Mouse (Mus musculus): Measurements from ENCODE around the gene Gm49721. TPM values are rescaled to one million over a fixed set of nuclear protein-coding genes. Genes with fewer than 3 reads are reported as not detected.
"Not testable (repeated sequence)": the region's sequence is repeated elsewhere in the genome, so short reads cannot be mapped to it uniquely, and the experiment has no call there.

Gm49721 gene
- polyA plus RNA-seq, 2 experiments = 0.11 to 0.39 TPM

GRCm38 (mm10) chr17:6959543-6960259 lies 19.0 kb upstream of the Gm49721 start:
- not testable (repeated sequence) for H3K27ac ChIP-seq (replicated peaks; ENCODE audit: low read depth, low read length); H3K27me3 ChIP-seq (ENCODE audit: control insufficient read depth, insufficient read depth, low read length); ATAC-seq (ENCODE audit: low FRiP score, low read depth); H3K4me1 ChIP-seq (ENCODE audit: control insufficient read depth, insufficient read depth, low read length); DNase-seq (ENCODE audit: low spot score); H3K9ac ChIP-seq (ENCODE audit: low read depth, low read length, severe bottlenecking); H3K36me3 ChIP-seq (ENCODE audit: control insufficient read depth, insufficient read depth, low read length); H3K9me3 ChIP-seq (ENCODE audit: control insufficient read depth, low read length)
- Histone ChIP-seq H3K4me2 (replicated peaks; ENCODE audit: low read depth, low read length, severe bottlenecking) (peak overlapping the region; percentile 39; the same call in 1 of the 2 replicates), H3K4me3 (replicated peaks; ENCODE audit: low read length) (0 out of 2 replicates have a peak overlapping the region, but pooled peaks have one; percentile 4)
- WGBS = 52% methylated on average over 4 of the region's 6 CpGs

DNA sequence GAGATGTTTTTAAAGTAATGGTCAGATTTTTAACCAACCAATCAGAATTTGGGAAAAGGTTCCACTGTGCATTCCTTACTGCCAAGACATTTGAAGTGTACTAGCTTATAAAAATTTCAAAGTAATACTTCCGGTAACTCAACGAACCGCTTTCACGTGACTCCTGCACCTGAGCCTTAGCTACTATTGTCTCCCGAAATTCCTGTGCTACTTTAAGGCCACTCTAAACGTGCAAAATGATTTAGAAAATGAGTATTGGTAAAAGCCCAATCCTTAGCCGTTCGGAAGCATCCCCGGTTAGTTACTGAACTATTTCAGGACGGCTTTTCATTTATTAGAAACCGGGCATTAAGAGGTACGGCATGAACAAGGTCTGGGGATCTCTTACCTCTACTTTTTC lies 18.4 kb upstream of the Gm49721 start:
- peak overlapping the region; percentile 39; the same call in 1 of the 2 replicates for H3K4me2 ChIP-seq (replicated peaks; ENCODE audit: low read depth, low read length, severe bottlenecking)
- WGBS = 0% methylated on average over 12 of the region's 12 CpGs
- H3K9ac ChIP-seq (ENCODE audit: low read depth, low read length, severe bottlenecking) = peak overlapping the region; percentile 61; the same call in 1 of the 2 replicates
- H3K4me3 ChIP-seq (replicated peaks; ENCODE audit: low read length) = peak overlapping the region; percentile 43
- DNase-seq (ENCODE audit: low spot score); H3K4me1 ChIP-seq (ENCODE audit: control insufficient read depth, insufficient read depth, low read length); H3K27me3 ChIP-seq (ENCODE audit: control insufficient read depth, insufficient read depth, low read length); ATAC-seq (ENCODE audit: low FRiP score, low read depth); H3K9me3 ChIP-seq (ENCODE audit: control insufficient read depth, low read length); H3K36me3 ChIP-seq (ENCODE audit: control insufficient read depth, insufficient read depth, low read length); H3K27ac ChIP-seq (replicated peaks; ENCODE audit: low read depth, low read length): not testable (repeated sequence)

DNA sequence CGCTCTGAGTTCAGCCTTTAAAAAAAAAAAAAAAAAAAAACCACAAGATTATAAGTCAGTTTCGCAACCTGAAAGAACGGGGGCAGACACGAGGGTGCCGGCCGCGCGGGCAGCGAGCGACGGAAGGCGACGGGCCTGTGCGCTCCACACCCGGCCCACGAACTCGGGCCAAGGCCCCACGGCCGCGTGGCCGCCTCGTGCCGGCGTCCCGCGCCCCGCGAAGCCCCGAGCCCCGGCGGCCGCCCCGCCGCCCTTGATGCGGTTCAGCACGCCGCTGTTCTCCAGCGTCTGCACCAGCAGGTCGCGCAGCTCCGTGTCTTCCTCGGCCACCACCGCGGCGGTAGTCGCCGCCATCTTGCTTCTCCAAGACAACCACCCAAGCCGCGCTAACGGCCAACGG lies 17.9 kb upstream of the Gm49721 start, which contains the start of gene Tagap1:
Tagap1 (minus strand) TSS at position 381 of the 400 bp plus-strand sequence.
- not testable (repeated sequence) for DNase-seq (ENCODE audit: low spot score); H3K27ac ChIP-seq (replicated peaks; ENCODE audit: low read depth, low read length); H3K27me3 ChIP-seq (ENCODE audit: control insufficient read depth, insufficient read depth, low read length); H3K4me1 ChIP-seq (ENCODE audit: control insufficient read depth, insufficient read depth, low read length); H3K36me3 ChIP-seq (ENCODE audit: control insufficient read depth, insufficient read depth, low read length); H3K9me3 ChIP-seq (ENCODE audit: control insufficient read depth, low read length)
- under 1% methylated on average over 40 of the region's 51 CpGs for WGBS
- peak within 1 kb of the TSS; percentile 61 for H3K9ac ChIP-seq (ENCODE audit: low read depth, low read length, severe bottlenecking)
- peak; percentile 13; the same call in 1 of the 2 replicates for ATAC-seq (ENCODE audit: low FRiP score, low read depth)
- H3K4me2 ChIP-seq (replicated peaks; ENCODE audit: low read depth, low read length, severe bottlenecking) = peak within 1 kb of the TSS; percentile 39; the same call in 1 of the 2 replicates
- H3K4me3 ChIP-seq (replicated peaks; ENCODE audit: low read length) = peak within 1 kb of the TSS; percentile 43

DNA sequence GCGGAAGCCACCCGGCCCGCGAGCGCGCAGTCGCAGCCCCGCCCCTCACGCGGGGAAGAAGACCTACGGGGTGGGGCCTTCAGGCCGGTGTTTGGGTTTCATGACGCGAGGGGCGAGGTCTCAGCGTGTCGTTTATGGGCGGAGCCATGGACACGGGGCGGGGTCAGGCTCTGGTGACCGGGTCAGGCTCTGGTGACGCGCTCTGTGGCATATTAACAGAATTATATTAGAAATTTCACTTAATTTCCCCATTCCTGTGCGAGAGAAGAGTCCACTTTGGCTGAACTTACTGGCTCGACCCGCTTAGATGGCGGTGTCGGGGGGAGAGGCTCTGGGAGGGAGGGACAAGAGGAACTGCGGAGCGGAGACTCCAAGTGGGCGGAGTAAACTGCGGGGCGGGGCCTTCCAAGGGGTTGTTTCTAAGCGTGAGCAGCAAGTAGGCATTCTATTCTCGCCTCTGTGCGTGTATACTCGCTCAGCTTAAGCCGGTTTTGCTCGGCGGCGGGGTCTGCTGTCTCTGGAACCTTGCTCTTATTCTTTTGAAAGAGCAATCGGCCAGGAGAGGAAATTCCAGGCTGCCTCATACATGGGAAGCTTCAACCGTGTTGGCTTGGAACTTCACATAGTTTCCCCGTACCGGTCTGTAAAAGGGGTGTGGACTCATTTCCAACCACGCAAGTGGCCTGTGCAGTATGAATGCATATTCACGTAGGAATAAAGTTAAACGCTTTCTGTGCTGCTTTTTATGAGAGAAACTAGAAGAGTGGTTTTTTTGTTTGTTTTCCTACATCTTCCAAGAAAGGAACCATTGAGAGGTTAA lies 17.3 kb upstream of the Gm49721 start:
- ATAC-seq (ENCODE audit: low FRiP score, low read depth) = peak; percentile 98
- Histone ChIP-seq H3K4me3 (replicated peaks; ENCODE audit: low read length) (peak overlapping the region; percentile 43), H3K4me2 (replicated peaks; ENCODE audit: low read depth, low read length, severe bottlenecking) (peak overlapping the region; percentile 37; the same call in 1 of the 2 replicates)
- H3K9ac ChIP-seq (ENCODE audit: low read depth, low read length, severe bottlenecking); H3K4me1 ChIP-seq (ENCODE audit: control insufficient read depth, insufficient read depth, low read length); H3K9me3 ChIP-seq (ENCODE audit: control insufficient read depth, low read length); H3K27me3 ChIP-seq (ENCODE audit: control insufficient read depth, insufficient read depth, low read length); DNase-seq (ENCODE audit: low spot score); H3K36me3 ChIP-seq (ENCODE audit: control insufficient read depth, insufficient read depth, low read length); H3K27ac ChIP-seq (replicated peaks; ENCODE audit: low read depth, low read length): not testable (repeated sequence)
- WGBS = under 1% methylated on average over 14 of the region's 48 CpGs

- DNase-seq (ENCODE audit: low spot score); H3K4me3 ChIP-seq (replicated peaks; ENCODE audit: low read length); H3K27me3 ChIP-seq (ENCODE audit: control insufficient read depth, insufficient read depth, low read length); H3K9me3 ChIP-seq (ENCODE audit: control insufficient read depth, low read length); H3K4me1 ChIP-seq (ENCODE audit: control insufficient read depth, insufficient read depth, low read length); H3K4me2 ChIP-seq (replicated peaks; ENCODE audit: low read depth, low read length, severe bottlenecking); ATAC-seq (ENCODE audit: low FRiP score, low read depth); H3K36me3 ChIP-seq (ENCODE audit: control insufficient read depth, insufficient read depth, low read length); H3K9ac ChIP-seq (ENCODE audit: low read depth, low read length, severe bottlenecking); H3K27ac ChIP-seq (replicated peaks; ENCODE audit: low read depth, low read length): not testable (repeated sequence)
- 82% methylated on average over 3 of the region's 6 CpGs for WGBS
Measured at GRCm38 (mm10) chr17:6962339-6962738, 16.4 kb upstream of the Gm49721 start.

DNA sequence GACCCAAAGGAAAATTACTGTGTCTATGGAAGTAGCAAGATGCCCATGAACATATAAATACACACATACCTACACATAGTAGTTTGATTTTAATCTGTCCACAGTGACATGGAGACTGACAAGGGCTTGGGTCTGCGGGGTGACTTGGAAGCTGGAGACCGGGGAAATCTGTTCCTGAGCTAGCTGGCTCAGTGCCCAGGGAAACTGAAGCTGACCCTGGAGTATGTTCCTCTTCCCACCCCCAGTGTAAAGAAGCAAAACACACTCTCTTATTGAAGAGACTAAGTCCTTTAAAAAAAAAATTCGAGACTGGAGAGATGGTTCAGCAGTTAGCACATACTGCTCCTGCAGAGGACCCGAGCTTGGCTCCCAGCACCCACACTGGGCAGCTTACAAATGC lies 15.8 kb upstream of the Gm49721 start:
- ATAC-seq (ENCODE audit: low FRiP score, low read depth) = not testable (repeated sequence)

GRCm38 (mm10) chr17:6965364-6965763 lies 13.3 kb upstream of the Gm49721 start:
- not testable (repeated sequence) for H3K36me3 ChIP-seq (ENCODE audit: control insufficient read depth, insufficient read depth, low read length); H3K4me3 ChIP-seq (replicated peaks; ENCODE audit: low read length); H3K9me3 ChIP-seq (ENCODE audit: control insufficient read depth, low read length); H3K4me1 ChIP-seq (ENCODE audit: control insufficient read depth, insufficient read depth, low read length); H3K9ac ChIP-seq (ENCODE audit: low read depth, low read length, severe bottlenecking); H3K27me3 ChIP-seq (ENCODE audit: control insufficient read depth, insufficient read depth, low read length); ATAC-seq (ENCODE audit: low FRiP score, low read depth); H3K27ac ChIP-seq (replicated peaks; ENCODE audit: low read depth, low read length); H3K4me2 ChIP-seq (replicated peaks; ENCODE audit: low read depth, low read length, severe bottlenecking)
- DNase-seq (ENCODE audit: low spot score) = peak; percentile 9
- 1% methylated on average over 4 of the region's 6 CpGs for WGBS

More for the DNA sequence above, 15.8 kb upstream of the Gm49721 start:
- not testable (repeated sequence) for H3K4me2 ChIP-seq (replicated peaks; ENCODE audit: low read depth, low read length, severe bottlenecking); H3K4me3 ChIP-seq (replicated peaks; ENCODE audit: low read length); H3K9ac ChIP-seq (ENCODE audit: low read depth, low read length, severe bottlenecking); H3K4me1 ChIP-seq (ENCODE audit: control insufficient read depth, insufficient read depth, low read length); H3K27me3 ChIP-seq (ENCODE audit: control insufficient read depth, insufficient read depth, low read length); H3K9me3 ChIP-seq (ENCODE audit: control insufficient read depth, low read length); DNase-seq (ENCODE audit: low spot score); H3K27ac ChIP-seq (replicated peaks; ENCODE audit: low read depth, low read length); H3K36me3 ChIP-seq (ENCODE audit: control insufficient read depth, insufficient read depth, low read length)
- WGBS = 62% methylated on average over 4 of the region's 4 CpGs

DNA sequence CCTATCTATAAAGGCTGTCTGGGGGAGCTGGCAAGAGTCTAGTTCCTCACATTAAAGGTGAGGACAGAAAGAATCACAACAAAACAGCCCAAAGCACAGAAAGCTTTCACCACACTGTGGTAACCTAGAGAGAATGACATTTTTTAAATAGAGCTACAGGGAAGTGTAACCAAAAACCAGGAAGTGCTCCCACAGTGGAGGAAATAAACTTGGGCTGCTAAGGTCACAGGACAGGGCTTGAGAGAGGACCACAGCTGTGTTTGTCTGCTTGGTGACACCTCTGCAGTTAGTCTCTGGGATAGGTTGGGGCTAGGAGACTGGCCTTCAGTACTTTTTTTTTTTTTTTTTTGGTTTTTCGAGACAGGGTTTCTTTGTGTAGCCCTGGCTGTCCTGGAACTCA lies 11.0 kb upstream of the Gm49721 start:
- not testable (repeated sequence) for H3K9ac ChIP-seq (ENCODE audit: low read depth, low read length, severe bottlenecking); H3K27ac ChIP-seq (replicated peaks; ENCODE audit: low read depth, low read length)
- WGBS = 67% methylated on average over 1 of the region's 1 CpGs

More for the DNA sequence above, 11.0 kb upstream of the Gm49721 start:
- H3K4me1 ChIP-seq (ENCODE audit: control insufficient read depth, insufficient read depth, low read length); H3K9me3 ChIP-seq (ENCODE audit: control insufficient read depth, low read length); DNase-seq (ENCODE audit: low spot score); H3K4me2 ChIP-seq (replicated peaks; ENCODE audit: low read depth, low read length, severe bottlenecking); H3K4me3 ChIP-seq (replicated peaks; ENCODE audit: low read length); H3K36me3 ChIP-seq (ENCODE audit: control insufficient read depth, insufficient read depth, low read length); ATAC-seq (ENCODE audit: low FRiP score, low read depth); H3K27me3 ChIP-seq (ENCODE audit: control insufficient read depth, insufficient read depth, low read length): not testable (repeated sequence)

Measured in limb, embryonic 14.5 days (tissue).